Mouse (Mus musculus) neural tube, embryonic 15.5 days (tissue): ENCODE results near the gene Olfr573-ps1. TPM values are rescaled to one million over a fixed set of nuclear protein-coding genes. Genes with fewer than 3 reads are reported as not detected.

Experiments
- ATAC-seq: fragments of 200-750 bp; cut with Nextera tagmentation; 2 replicates; pipeline ENCODE4 v1.8.0; 2017; ENCODE audit warnings: mild to moderate bottlenecking, moderate TSS enrichment, moderate library complexity; ENCODE audit not compliant: low FRiP score
- H3K27ac ChIP-seq: fragments of 300-500 bp; sonication (generic); replicated peaks from 2 replicates; pipeline ENCODE4 v1.5.1; 2015; ENCODE audit warnings: mild to moderate bottlenecking, inconsistent platforms
- H3K27me3 ChIP-seq: fragments of 300-500 bp; sonication (generic); replicated peaks from 2 replicates; pipeline ENCODE4 v1.6.1; 2015; ENCODE audit warnings: inconsistent platforms
- H3K36me3 ChIP-seq: fragments of 300-500 bp; sonication (generic); 2 replicates; pipeline ENCODE4 v1.6.1; 2015; ENCODE audit warnings: inconsistent platforms
- H3K4me1 ChIP-seq: fragments of 300-500 bp; sonication (generic); 2 replicates; pipeline ENCODE4 v1.6.1; 2015; ENCODE audit warnings: inconsistent platforms
- H3K4me2 ChIP-seq: fragments of 300-500 bp; sonication (generic); 2 replicates; pipeline ENCODE4 v1.6.1; 2015; ENCODE audit warnings: inconsistent platforms, mild to moderate bottlenecking, moderate library complexity
- H3K4me3 ChIP-seq: fragments of 300-500 bp; sonication (generic); replicated peaks from 2 replicates; pipeline ENCODE4 v1.5.1; 2015; ENCODE audit warnings: mild to moderate bottlenecking, inconsistent platforms
- H3K9ac ChIP-seq: fragments of 300-500 bp; sonication (generic); replicated peaks from 2 replicates; pipeline ENCODE4 v1.6.1; 2015; ENCODE audit warnings: mild to moderate bottlenecking, inconsistent platforms
- H3K9me3 ChIP-seq: fragments of 300-500 bp; sonication (generic); replicated peaks from 2 replicates; pipeline ENCODE4 v1.6.1; 2016; ENCODE audit warnings: inconsistent platforms
- WGBS: fragments of 180-500 bp; shearing (Covaris S2); methylation state at CpG from one replicate; pipeline ENCODE4 v1.1.7; 2015; ENCODE audit warnings: mixed read lengths; 5-methylcytosine and 5-hydroxymethylcytosine counted together
- polyA plus RNA-seq: library from polyadenylated mRNA; unstranded; fragments of >200 nt; fragmentation: Nextera tagmentation; extraction: Ambion mirVana; gene quantifications from 2 replicates; pipeline ENCODE4 v1.2.1, GENCODE M21; 2015

Olfr573-ps1 gene
- polyA plus RNA-seq, 1 experiment from 2014 or later, result not detected

GRCm38 (mm10) chr7:102919632-102920031 lies 22.7 kb downstream of the Olfr573-ps1 start:
- Histone ChIP-seq H3K4me1 (no peaks in the 10 kb centered on the region), H3K4me2 (no peak overlapping the region), H3K4me3 (no peak overlapping the region), H3K9me3 (no peaks in the 10 kb centered on the region), H3K27ac (no peak overlapping the region), H3K9ac (no peak overlapping the region), H3K36me3 (no peaks in the 10 kb centered on the region), H3K27me3 (no peaks in the 10 kb centered on the region)
- WGBS, result 16% methylated on average over 1 of the region's 1 CpGs
- peak; percentile 68; the same call in 1 of the 2 replicates for ATAC-seq

DNA sequence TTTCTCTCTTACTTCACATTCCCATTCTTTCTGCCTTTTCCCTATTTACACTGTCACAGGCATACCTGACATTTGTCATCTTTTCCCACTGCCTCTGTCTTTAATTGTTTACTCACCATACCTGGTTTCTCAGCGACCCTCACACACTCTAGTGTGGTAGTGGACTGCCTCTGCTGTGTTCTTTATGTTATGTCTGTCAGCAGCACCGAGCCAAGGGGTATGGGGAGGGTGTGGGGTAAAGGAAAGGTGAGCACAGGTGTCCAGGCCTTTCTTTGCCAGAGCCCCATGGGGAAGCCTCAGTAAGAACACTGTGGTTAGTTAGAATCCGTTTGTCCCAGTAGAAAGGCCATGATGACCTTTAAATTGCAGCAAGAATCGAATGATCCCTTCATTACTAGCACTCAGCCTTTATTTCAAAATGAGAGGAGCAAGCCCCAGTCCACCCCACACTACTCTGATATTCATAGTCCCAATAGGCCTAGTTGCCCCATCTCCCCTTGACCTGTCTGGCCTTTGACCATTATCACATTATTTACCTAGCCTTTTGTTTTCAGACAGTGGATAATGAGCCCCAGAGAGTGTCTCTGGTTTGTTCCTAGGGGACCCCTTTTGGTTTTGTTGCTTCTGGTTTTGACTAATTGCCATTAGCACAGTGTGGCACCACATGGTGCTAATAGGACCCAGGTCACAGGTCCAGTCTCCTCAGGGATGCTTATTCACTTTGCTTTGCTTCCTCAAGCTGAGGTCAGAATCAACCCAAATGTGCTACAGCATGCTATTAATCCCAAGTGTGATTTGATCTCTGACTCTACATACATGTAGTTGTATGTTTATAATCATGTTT lies 25.1 kb downstream of the Olfr573-ps1 start, which contains the start of gene Olfr571:
Gene Olfr571 (minus strand): TSS at position 505 of the 844 bp plus-strand sequence.
- Histone ChIP-seq H3K4me1 (no peaks in the 10 kb centered on the region), H3K4me3 (no peak within 1 kb of the TSS), H3K4me2 (no peak within 1 kb of the TSS), H3K27me3 (no peaks in the 10 kb centered on the region), H3K9me3 (no peaks in the 10 kb centered on the region), H3K9ac (no peak within 1 kb of the TSS), H3K27ac (no peak within 1 kb of the TSS), H3K36me3 (no peaks in the 10 kb centered on the region)
- 50% methylated on average over 4 of the region's 4 CpGs for whole genome bisulfite sequencing
- no peak for ATAC-seq

- H3K27ac ChIP-seq, result no peak overlapping the region
Measured at GRCm38 (mm10) chr7:102916405-102916804, 26.0 kb downstream of the Olfr573-ps1 start.

DNA sequence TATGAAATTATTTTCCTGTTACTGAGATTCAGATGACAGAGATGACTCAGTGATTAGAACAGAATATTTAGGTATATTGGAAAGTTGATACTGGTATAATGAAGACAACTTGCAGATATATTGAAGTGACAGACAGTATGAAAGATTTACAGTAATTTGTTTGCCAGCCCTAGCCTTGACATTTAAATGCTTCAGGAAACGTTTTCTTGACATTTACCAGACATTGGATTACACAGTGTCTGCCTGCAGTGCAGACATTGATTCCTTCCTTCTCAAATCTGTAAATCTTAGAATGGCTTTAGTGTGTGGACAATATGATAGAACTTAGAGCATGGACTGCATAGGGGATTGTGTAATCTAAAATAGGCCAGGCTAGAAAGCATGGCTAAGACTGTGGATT lies 27.1 kb downstream of the Olfr573-ps1 start:
- Histone ChIP-seq H3K36me3 (no peaks in the 10 kb centered on the region), H3K4me1 (no peaks in the 10 kb centered on the region), H3K27ac (no peak overlapping the region), H3K4me2 (no peak overlapping the region), H3K9ac (no peak overlapping the region), H3K4me3 (no peak overlapping the region), H3K9me3 (no peaks in the 10 kb centered on the region), H3K27me3 (no peaks in the 10 kb centered on the region)
- ATAC-seq, result no peak
- WGBS, result 51% methylated on average over 1 of the region's 1 CpGs

More at GRCm38 (mm10) chr7:102916405-102916804, 26.0 kb downstream of the Olfr573-ps1 start:
- H3K4me1 ChIP-seq, result no peaks in the 10 kb centered on the region
- no peak for ATAC-seq
- WGBS, result 83% methylated on average over 5 of the region's 5 CpGs
- H3K4me3 ChIP-seq, result no peak overlapping the region
- H3K4me2 ChIP-seq, result no peak overlapping the region
- H3K9ac ChIP-seq, result no peak overlapping the region
- H3K36me3 ChIP-seq, result no peaks in the 10 kb centered on the region
- no peaks in the 10 kb centered on the region for H3K9me3 ChIP-seq
- H3K27me3 ChIP-seq, result no peaks in the 10 kb centered on the region

Other genes starting within 250 kb of the Olfr573-ps1 start
- not detected in 2 replicates for gene Olfr557, start 246.7 kb downstream of the Olfr573-ps1 start, polyA plus RNA-seq
- 0.22 and 0.54 TPM in 2 replicates for gene Olfr558, start 240.4 kb downstream of the Olfr573-ps1 start, polyA plus RNA-seq
- not detected in 2 replicates for gene Olfr33, start 223.5 kb downstream of the Olfr573-ps1 start, polyA plus RNA-seq
- gene Olfr559, start 215.1 kb downstream of the Olfr573-ps1 start, polyA plus RNA-seq, result not detected in 2 replicates
- gene Olfr560, start 183.2 kb downstream of the Olfr573-ps1 start, polyA plus RNA-seq, result not detected in 2 replicates
- 0.06 TPM in 1 of 2 replicates, not detected in the other for gene Olfr78, start 183.1 kb downstream of the Olfr573-ps1 start, polyA plus RNA-seq
- gene Olfr561, start 171.4 kb downstream of the Olfr573-ps1 start, polyA plus RNA-seq, result not detected in 2 replicates
- gene Olfr564, start 139.1 kb downstream of the Olfr573-ps1 start, polyA plus RNA-seq, result not detected in 2 replicates
- gene Olfr566, start 83.8 kb downstream of the Olfr573-ps1 start, polyA plus RNA-seq, result not detected in 2 replicates
- gene Olfr568, start 65.5 kb downstream of the Olfr573-ps1 start, polyA plus RNA-seq, result not detected in 2 replicates
- not detected in 2 replicates for gene Olfr569, start 51.7 kb downstream of the Olfr573-ps1 start, polyA plus RNA-seq
- not detected in 2 replicates for gene Olfr570, start 48.0 kb downstream of the Olfr573-ps1 start, polyA plus RNA-seq
- not detected in 2 replicates for gene Olfr571, start 25.0 kb downstream of the Olfr573-ps1 start, polyA plus RNA-seq
- not detected in 2 replicates for gene Olfr572, start 18.2 kb downstream of the Olfr573-ps1 start, polyA plus RNA-seq
- not detected in 2 replicates for gene Olfr574, start 5.9 kb upstream of the Olfr573-ps1 start, polyA plus RNA-seq
- gene Olfr575, start 16.2 kb upstream of the Olfr573-ps1 start, polyA plus RNA-seq, result not detected in 2 replicates
- gene Olfr576, start 20.1 kb upstream of the Olfr573-ps1 start, polyA plus RNA-seq, result not detected in 2 replicates
- not detected in 2 replicates for gene Olfr577, start 33.4 kb upstream of the Olfr573-ps1 start, polyA plus RNA-seq
- not detected in 2 replicates for gene Olfr578, start 46.7 kb upstream of the Olfr573-ps1 start, polyA plus RNA-seq
- gene Olfr582, start 95.4 kb upstream of the Olfr573-ps1 start, polyA plus RNA-seq, result not detected in 2 replicates
- gene Olfr583, start 108.7 kb upstream of the Olfr573-ps1 start, polyA plus RNA-seq, result not detected in 2 replicates
- not detected in 2 replicates for gene Olfr584, start 139.3 kb upstream of the Olfr573-ps1 start, polyA plus RNA-seq
- gene Olfr585, start 155.1 kb upstream of the Olfr573-ps1 start, polyA plus RNA-seq, result not detected in 2 replicates
- gene Olfr586, start 183.1 kb upstream of the Olfr573-ps1 start, polyA plus RNA-seq, result not detected in 2 replicates
- not detected in 2 replicates for gene Olfr588-ps1, start 198.3 kb upstream of the Olfr573-ps1 start, polyA plus RNA-seq
- gene Olfr589, start 213.8 kb upstream of the Olfr573-ps1 start, polyA plus RNA-seq, result not detected in 2 replicates
- gene Olfr591, start 235.8 kb upstream of the Olfr573-ps1 start, polyA plus RNA-seq, result not detected in 2 replicates
- gene Olfr592, start 242.2 kb upstream of the Olfr573-ps1 start, polyA plus RNA-seq, result not detected in 2 replicates